Mouse (Mus musculus) layer of hippocampus, postnatal 25 days (tissue): ENCODE measurements around the gene Prpf39. TPM values are rescaled to one million over a fixed set of nuclear protein-coding genes. Genes with fewer than 3 reads are reported as not detected.

Experiments
- DNase-seq, 2 experiments: peaks; one replicate each; pipeline ENCODE4 v3.0.0; 2022; ENCODE audit warnings: mixed read lengths in 2 of 2, low spot score in 1 of 2; ENCODE audit errors: extremely low spot score in 1 of 2
- total RNA-seq, 2 experiments: library from RNA; stranded (reverse); gene quantifications; 2 replicates each; pipeline ENCODE4 v1.2.3; 2021

Gene Prpf39
- total RNA-seq: 10 to 100 TPM; 30.8 to 49.2 TPM

DNA sequence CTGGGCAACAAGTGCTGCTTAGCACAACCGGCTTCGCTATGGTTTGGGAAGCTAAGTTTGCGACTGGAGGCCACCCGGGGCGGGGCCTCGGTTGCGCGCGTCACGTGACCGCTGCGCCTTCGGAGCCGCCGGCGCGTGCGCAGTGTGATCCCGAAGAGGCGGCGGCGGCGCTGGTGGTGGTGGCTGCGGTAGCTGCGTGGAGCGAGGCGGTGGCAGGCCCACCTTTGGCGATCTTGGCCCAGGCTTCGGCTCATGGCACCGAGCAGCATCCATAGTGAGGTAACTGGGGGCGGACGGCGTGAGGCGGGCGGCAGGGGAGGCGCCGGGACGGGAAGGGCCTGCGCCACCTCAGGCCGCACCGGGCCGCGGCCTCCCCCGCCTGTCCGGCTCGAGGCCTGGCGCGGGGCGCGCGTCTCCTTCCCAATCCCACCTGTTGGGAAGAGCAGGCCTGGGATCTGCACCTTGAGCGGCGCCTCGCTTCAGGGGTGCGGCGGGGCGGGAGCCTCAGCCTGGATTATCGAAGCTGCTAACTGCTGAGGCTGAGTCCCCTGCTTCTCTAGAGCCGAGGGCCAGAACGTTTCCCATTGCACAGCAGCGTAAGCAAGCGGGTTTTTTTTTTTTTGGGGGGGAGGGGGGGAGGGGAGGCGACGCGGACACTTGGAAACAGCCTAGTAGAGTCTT, at the start of gene Prpf39:
Prpf39 (plus strand) TSS at position 144 of the 681 bp plus-strand sequence.
- peak; percentile 87 to 88 for DNase-seq

GRCm38 (mm10) chr12:65007725-65008124, 28.4 kb upstream of the Prpf39 start:
- no peak for DNase-seq

DNA sequence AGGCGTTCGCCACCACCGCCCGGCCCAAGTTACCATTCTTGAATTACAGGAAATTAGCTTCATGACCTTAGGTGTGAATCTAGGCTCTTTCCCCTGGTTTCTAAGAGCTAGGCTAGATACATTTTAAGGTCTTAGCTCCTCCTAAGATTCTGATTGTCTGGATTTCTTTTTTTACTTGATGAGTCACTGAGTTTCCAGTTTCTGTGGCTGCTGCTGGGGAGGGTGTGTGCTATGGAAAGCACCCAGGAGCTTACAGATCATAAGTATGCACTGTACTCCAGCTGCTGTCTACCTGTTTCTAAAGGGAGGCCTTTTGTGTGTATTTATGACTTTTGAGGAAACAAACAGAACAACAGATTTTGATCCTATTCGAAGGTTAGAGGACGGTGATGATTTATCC, 13.3 kb upstream of the Prpf39 start:
- DNase-seq: no peak

DNA sequence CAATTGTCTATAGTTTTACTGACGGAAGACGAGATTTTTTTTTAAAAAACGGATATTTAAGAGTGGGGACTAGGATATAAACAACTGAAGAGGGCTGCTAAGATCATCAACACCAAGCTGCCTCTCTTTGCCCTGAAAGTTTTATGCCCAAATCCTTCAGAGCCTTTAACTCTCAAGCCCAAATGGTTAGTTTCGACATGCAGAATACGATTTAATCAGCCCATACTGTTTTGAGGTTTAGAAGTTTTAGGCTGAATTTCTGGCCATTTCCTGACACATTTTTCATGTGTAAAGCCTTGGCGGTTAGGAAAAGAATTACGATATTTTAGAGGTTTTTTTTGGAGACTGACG, 319 bp upstream of the Prpf39 start:
- DNase-seq: no peak

DNA sequence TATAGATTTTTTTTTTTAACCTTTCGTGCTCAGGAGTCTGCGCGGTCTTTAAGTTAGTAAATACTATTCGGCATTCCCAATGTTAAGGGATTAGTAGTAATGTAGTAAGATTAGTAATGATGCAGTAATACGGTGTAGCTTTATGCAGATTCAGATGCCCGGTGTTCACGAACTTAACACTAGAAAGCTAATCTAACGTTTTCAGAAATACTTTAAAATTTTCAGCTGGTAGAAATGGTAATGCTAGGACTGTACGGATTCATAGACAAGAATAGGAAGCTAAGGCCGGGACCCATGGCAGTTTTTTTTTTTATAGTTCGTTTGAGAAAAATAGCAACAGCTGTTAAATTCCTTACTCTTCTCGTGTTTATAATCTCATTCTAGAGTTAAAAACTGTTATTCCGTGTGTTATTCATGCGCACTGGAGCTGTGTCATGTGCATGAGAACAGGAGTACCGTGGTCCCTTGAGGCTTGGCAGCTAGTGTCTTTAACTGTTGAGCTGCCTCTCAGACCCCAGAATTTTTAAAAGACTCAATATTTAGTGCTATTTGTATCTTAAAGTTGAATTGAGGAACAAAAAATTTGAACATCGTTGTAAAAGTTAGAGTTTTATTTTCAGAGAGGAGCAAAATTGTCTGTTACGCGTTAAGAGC, 886 bp downstream of the Prpf39 start:
- no peak for DNase-seq

GRCm38 (mm10) chr12:65037546-65037937, 1.4 kb downstream of the Prpf39 start:
- no peak for DNase-seq

DNA sequence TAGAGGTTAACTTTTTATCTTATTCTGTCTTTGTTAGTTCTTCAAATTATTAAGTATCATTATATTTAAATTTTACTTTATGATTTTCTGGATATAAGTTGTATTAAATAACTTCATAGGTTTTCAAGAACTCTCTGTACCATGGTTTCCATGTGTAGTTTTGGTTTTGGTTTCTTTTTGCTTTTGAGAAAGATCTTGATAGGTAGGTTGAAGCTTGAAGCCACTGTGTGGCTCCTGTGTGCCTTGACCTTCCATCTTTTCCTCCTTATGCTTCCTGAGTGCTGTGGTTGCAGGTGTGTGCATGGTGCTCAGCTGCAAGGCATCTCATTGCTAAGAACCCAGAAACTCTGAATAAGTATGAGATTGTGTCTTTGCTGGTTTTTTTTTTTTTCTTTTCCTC, 12.7 kb downstream of the Prpf39 start:
- DNase-seq: no peak

DNA sequence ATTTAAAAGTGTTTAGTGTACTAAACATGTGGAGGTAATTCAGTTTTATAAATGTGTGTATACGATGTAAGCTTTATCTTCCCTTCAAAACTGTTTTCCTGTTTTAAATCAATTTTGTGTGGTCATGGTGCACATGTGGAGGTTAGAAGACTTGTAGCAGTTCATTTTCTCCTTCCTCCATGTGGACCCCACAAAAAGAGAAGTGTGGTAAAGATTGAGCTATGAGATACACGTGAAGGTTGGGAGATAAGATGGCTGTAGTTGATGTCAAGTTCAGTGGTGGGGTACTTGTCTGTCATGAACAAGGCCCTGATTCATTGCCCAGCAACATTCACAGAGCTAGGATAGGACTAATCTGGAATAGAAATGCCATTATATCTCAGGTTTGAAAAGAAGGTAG, 22.1 kb downstream of the Prpf39 start:
- no peak for DNase-seq

DNA sequence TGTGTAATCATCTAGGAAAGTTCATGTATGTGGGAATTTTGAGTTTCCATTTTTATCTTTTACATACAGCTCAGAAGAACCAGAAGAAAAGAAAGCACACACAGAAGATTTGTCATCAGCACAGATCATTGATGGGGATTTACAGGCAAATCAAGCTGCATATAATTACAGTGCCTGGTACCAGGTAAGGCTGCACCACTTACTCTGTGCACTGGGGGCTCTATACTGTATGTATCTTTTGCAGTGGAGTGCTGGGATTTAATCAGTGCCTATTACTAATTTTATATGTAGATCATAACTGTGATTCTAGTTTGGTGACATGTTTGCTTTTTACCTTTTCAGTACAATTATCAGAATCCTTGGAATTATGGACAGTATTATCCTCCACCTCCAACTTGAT, 24.9 kb downstream of the Prpf39 start:
- no peak for DNase-seq

GRCm38 (mm10) chr12:65065241-65065640, 29.1 kb downstream of the Prpf39 start:
- DNase-seq: no peak

DNA sequence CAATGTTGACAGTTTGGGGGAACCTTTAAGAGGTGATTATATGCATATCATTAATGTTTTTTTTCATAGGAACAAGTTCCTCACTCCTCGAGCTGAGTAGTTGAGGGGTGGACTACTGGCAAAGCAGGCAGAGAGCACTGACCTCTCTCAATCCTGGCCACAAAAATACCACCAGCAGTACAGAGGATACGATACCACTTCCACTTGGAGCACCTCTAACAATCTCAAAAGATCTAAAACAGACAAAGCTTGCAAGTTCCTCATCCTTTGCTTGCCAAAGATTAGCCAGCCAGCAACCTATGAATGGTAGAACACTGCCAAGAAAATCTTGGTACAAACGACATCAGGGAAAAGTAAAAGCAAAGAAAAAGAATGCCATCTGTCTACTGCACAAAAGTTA, 30.1 kb downstream of the Prpf39 start:
- no peak for DNase-seq

- DNase-seq: no peak
Measured at GRCm38 (mm10) chr12:65068409-65068808, 32.3 kb downstream of the Prpf39 start.

- DNase-seq: no peak
Measured at GRCm38 (mm10) chr12:65072911-65073610, 36.9 kb downstream of the Prpf39 start.

DNA sequence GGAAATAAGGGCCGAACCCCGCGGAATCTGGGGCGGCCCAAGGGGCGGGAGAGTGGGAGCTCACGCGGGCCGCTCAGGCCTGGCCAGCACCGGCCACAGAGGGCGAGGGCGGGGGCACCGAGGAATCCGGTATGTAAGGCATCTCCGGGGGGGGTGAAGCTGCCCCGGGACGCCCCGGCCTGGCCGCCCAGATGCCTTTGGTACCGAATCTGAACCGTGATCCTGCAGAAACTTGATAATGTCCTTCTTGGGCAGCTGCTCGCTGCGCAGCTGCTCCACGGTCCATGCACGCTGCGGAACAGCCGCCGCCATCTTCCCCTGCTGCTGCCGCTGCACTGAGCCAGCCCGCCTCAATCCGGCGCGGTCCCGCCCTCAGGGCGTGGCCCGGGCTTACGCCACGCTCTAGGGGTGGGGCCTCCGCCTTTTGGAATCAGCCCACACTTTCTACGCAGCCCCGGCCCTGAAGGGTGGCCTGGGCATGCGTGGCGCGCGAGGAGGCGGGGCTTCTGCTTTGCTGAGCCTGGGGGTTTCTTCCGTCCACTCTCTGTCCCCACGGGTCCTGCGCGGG, 37.6 kb downstream of the Prpf39 start, which contains the start of gene Fkbp3:
Fkbp3 (minus strand) TSS at position 397 of the 568 bp plus-strand sequence.
- DNase-seq: peak; percentile 85 to 93

GRCm38 (mm10) chr12:65074651-65075050, 38.5 kb downstream of the Prpf39 start:
- no peak for DNase-seq

DNA sequence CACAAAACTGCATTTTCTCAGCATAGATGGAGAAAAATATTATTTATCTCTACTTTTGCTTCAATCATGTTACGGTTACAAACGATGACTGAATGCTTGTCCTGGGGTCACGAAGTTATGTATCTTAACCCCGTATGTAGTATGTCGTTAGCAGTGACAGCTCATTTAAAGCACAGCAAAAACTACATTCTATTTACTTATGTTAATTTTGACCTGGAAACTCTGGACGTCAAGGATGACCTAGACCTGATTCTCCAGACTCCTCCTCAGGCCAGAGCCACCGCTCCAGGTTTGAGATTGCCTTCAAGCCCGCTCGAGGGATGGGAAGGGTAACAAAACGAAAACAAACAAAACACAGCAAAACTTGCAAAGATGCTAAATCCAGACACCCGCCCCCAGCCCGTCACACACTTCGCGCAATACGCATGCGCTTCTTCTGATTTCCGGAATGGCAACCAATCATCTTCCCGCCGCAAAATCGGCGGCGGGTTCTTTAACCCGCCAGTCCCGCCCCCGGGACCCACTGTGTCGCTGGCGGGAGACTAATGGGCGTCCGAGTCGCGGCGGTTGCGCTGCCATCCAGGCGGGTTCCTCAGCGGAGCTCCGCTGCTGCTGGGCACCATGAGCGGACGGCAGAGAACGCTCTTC, 39.1 kb downstream of the Prpf39 start, which contains the start of gene Fancm:
Fancm (plus strand) TSS at position 519 of the 648 bp plus-strand sequence.
- DNase-seq: peak; percentile 79

GRCm38 (mm10) chr12:65075733-65076310, 39.7 kb downstream of the Prpf39 start:
- peak in 1 of 2 experiments; percentile 31 for DNase-seq

DNA sequence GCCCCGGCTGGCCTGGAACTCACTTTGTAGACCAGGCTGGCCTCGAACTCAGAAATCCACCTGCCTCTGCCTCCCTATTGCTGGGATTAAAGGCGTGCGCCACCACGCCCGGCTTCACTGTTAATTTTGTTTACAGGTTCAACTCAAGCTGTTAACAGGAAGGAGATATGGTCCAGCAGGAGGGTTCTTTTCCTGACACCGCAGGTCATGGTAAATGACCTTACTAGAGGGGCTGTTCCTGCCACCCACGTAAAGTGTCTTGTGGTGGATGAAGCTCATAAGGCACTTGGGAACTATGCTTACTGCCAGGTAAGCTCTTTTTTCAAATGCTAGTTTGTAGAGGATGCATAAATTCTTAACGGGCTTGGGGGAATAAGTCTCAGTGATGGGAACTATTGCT, 40.8 kb downstream of the Prpf39 start:
- no peak for DNase-seq

DNA sequence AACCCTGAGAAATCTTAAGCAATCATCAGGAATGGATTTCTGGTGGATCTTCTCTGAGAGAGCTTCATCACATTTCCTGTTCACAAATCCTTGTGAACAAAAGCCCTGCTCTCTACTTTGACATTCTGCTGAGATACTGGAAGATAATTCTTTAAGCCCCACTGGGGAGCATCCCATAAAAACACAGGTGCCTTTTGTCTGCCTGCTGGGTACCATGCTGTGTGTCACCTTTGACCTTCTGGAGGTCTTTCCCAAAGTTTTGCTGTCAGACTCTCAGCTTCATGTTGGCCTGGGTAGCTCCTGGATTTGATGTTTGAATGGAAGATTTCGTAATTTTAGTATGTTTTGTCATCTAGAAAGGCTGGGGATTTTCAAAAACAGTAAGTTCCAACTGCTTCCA, 72.6 kb downstream of the Prpf39 start:
- no peak for DNase-seq

GRCm38 (mm10) chr12:65111503-65111902, 75.4 kb downstream of the Prpf39 start:
- no peak for DNase-seq
